Mouse (Mus musculus) erythroblast, embryonic 14.5 days (primary cell): ENCODE measurements around the gene Adgrb2.

Source experiments
- GATA1 ChIP-seq: IDR thresholded peaks from 2 replicates; pipeline ENCODE4 v1.6.1; 2012; ENCODE audit warnings: low read length, inconsistent platforms, mixed read lengths
- TAL1 ChIP-seq: IDR thresholded peaks from 3 replicates; pipeline ENCODE4 v1.6.1; 2012; ENCODE audit warnings: low read length, inconsistent platforms, mixed read lengths

- no peak for TF ChIP-seq GATA1
- no peak for TF ChIP-seq TAL1
Measured at GRCm38 (mm10) chr4:130023511-130024231, 39.0 kb downstream of the Adgrb2 start.
